Mouse (Mus musculus) liver, adult 2 months (tissue): Measurements from ENCODE around the gene Gm5089. TPM values are rescaled to one million over a fixed set of nuclear protein-coding genes. Genes with fewer than 3 reads are reported as not detected.

Experiments used
- DNase-seq: peaks from one replicate; pipeline ENCODE4 v3.0.0-alpha.2; 2011; ENCODE audit warnings: low read depth, low spot score; ENCODE audit errors: extremely low read depth
- H3K27ac ChIP-seq: fragments of 200-500 bp; replicated peaks from 2 replicates; pipeline ENCODE4 v1.5.1; 2012; ENCODE audit warnings: low read depth, mild to moderate bottlenecking, control low read depth, inconsistent platforms, low read length; ENCODE audit not compliant: insufficient read depth
- H3K27me3 ChIP-seq: fragments of 200-500 bp; 2 replicates; pipeline ENCODE4 v1.6.1; 2012; ENCODE audit warnings: mild to moderate bottlenecking, moderate library complexity, low read length, inconsistent platforms; ENCODE audit not compliant: control insufficient read depth, insufficient read depth
- H3K36me3 ChIP-seq: fragments of 200-500 bp; 2 replicates; pipeline ENCODE4 v1.6.1; 2012; ENCODE audit warnings: low read length, inconsistent platforms; ENCODE audit not compliant: control insufficient read depth, insufficient read depth
- H3K4me1 ChIP-seq: fragments of 200-500 bp; 2 replicates; pipeline ENCODE4 v1.6.1; 2011; ENCODE audit warnings: low read length; ENCODE audit not compliant: control insufficient read depth, insufficient read depth
- H3K4me3 ChIP-seq: fragments of 200-500 bp; 2 replicates; pipeline ENCODE4 v1.5.1; 2011; ENCODE audit warnings: low read depth, mild to moderate bottlenecking, control low read depth, low read length, moderate library complexity; ENCODE audit not compliant: insufficient read depth
- H3K79me2 ChIP-seq: fragments of 200-500 bp; 2 replicates; pipeline ENCODE4 v1.6.1; 2012; ENCODE audit warnings: inconsistent platforms, mild to moderate bottlenecking, low read length, moderate library complexity; ENCODE audit not compliant: control insufficient read depth, insufficient read depth
- H3K9ac ChIP-seq: fragments of 200-500 bp; 2 replicates; pipeline ENCODE4 v1.6.1; 2012; ENCODE audit warnings: low read depth, mild to moderate bottlenecking, control low read depth, inconsistent platforms, low read length
- CTCF ChIP-seq: fragments of 200-500 bp; IDR thresholded peaks from 2 replicates; pipeline ENCODE4 v1.5.1; 2011; ENCODE audit warnings: low read depth, low read length, control low read depth
- POLR2A ChIP-seq: fragments of 200-500 bp; IDR thresholded peaks from 2 replicates; pipeline ENCODE4 v1.6.1; 2011; ENCODE audit warnings: low read length, control low read depth; ENCODE audit not compliant: insufficient read depth; ENCODE audit errors: extremely low read depth
- WGBS: fragments of 180-500 bp; shearing (Covaris S2); methylation state at CpG from one replicate; pipeline ENCODE4 v1.1.7; 2018; 5-methylcytosine and 5-hydroxymethylcytosine counted together
- polyA plus RNA-seq: library from polyadenylated mRNA; depleted of rRNA; stranded (reverse); fragments of >200 nt; gene quantifications from 2 replicates; pipeline ENCODE4 v1.2.3, GENCODE M21; 2012
- total RNA-seq: library from RNA; depleted of rRNA; stranded (reverse); fragments of >200 nt; gene quantifications from 2 replicates; pipeline ENCODE4 v1.2.3, GENCODE M21; 2014

Gm5089 gene
- total and polyA plus RNA-seq, 2 experiments = not detected

DNA sequence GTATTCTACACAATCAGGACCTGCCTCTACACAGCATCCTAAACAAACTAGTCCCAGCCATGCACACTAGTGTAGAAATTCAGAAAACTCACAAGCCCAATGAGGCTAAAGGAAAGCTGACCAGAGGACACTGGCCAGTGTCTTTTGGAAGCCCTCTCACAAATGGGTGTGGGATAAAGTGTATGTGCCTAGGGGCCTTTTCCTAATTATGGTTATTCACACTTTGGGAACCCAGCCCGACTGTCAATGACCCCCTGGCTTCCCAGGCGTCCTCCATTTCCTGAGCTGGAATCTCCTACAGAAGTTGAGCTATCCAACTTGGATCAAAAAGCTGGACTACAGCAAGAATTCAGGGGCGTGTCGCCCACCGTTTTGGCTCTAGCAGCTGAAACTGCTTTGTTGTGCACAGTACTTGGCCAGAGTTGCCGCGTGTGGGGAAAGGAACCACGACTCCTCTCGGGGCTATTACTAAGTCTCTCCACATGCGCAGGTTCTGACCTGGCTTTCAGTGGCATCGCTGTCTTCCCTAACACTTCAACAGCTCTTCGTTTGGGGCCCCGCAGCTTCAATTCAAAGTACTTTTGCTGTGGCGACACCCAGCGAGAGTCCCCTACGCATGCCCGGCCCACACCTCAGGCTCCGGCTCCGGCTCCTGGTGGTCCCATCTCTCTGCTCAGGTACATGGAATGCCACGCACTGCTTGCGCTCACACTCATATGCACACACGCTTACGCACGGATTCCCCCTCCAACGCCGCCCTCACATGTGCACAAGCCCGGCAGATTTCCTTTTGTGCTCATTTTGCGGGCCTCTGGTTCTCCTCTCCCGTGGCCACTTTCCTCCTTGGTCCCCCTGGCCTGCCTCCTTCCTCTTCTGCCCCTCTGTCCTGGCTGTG is 1.1 kb downstream of the Gm5089 start:
- H3K27me3 ChIP-seq = peaks cover 15% of the 10 kb centered on the region; the same call in 1 of the 2 replicates
- no peak for DNase-seq

GRCm38 (mm10) chr14:122436850-122437249 is 14.1 kb downstream of the Gm5089 start:
- Histone ChIP-seq H3K27ac (no peak overlapping the region), H3K36me3 (no peaks in the 10 kb centered on the region), H3K4me1 (no peaks in the 10 kb centered on the region), H3K79me2 (no peaks in the 10 kb centered on the region), H3K27me3 (no peaks in the 10 kb centered on the region), H3K4me3 (no peak overlapping the region), H3K9ac (no peak overlapping the region)
- TF ChIP-seq CTCF (no peak), POLR2A (no peak)
- WGBS = 88% methylated on average over 10 of the region's 10 CpGs
- no peak for DNase-seq

More for the DNA sequence above, 1.1 kb downstream of the Gm5089 start:
- Histone ChIP-seq H3K27ac (no peak overlapping the region), H3K4me1 (no peaks in the 10 kb centered on the region; the same call in 1 of the 2 replicates), H3K36me3 (no peaks in the 10 kb centered on the region), H3K4me3 (no peak overlapping the region), H3K79me2 (no peaks in the 10 kb centered on the region), H3K9ac (no peak overlapping the region)
- WGBS = 14% methylated on average over 29 of the region's 29 CpGs
- TF ChIP-seq CTCF = no peak
- TF ChIP-seq POLR2A = no peak

DNA sequence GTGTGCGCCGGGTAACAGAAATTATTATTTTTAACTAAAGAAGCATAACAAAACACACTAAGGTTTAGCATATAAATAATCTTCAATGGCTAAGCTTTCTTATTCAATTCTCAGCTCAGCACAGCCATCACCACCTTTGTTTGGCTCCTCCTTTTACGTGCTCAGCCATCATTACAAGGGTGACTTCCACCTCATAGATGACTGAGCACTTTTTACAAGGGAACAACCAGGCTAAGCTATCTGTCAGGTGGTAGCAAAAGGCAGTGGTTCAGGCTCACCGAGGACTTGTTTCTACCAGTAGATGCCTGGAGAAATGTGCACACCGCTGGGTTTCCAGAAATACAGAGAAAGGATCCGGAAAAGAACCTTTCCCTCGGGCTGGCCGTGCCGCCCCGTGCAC is 16.9 kb downstream of the Gm5089 start:
- no peaks in the 10 kb centered on the region for H3K36me3 ChIP-seq
- H3K4me1 ChIP-seq = no peaks in the 10 kb centered on the region
- no peaks in the 10 kb centered on the region for H3K27me3 ChIP-seq
- no peak for TF ChIP-seq POLR2A
- TF ChIP-seq CTCF = no peak
- DNase-seq = no peak
- H3K9ac ChIP-seq = no peak overlapping the region
- WGBS = 93% methylated on average over 10 of the region's 10 CpGs
- H3K4me3 ChIP-seq = no peak overlapping the region
- no peak overlapping the region for H3K27ac ChIP-seq
- H3K79me2 ChIP-seq = no peaks in the 10 kb centered on the region

- TF ChIP-seq POLR2A (no peak), CTCF (no peak)
- no peak overlapping the region for H3K9ac ChIP-seq
- no peak overlapping the region for H3K4me3 ChIP-seq
- H3K79me2 ChIP-seq = no peaks in the 10 kb centered on the region
- DNase-seq = no peak
- H3K27ac ChIP-seq = no peak overlapping the region
- 48% methylated on average over 3 of the region's 3 CpGs for WGBS
- H3K4me1 ChIP-seq = no peaks in the 10 kb centered on the region
- H3K27me3 ChIP-seq = no peaks in the 10 kb centered on the region
- no peaks in the 10 kb centered on the region for H3K36me3 ChIP-seq
Measured at GRCm38 (mm10) chr14:122432558-122432957, 18.4 kb downstream of the Gm5089 start.

DNA sequence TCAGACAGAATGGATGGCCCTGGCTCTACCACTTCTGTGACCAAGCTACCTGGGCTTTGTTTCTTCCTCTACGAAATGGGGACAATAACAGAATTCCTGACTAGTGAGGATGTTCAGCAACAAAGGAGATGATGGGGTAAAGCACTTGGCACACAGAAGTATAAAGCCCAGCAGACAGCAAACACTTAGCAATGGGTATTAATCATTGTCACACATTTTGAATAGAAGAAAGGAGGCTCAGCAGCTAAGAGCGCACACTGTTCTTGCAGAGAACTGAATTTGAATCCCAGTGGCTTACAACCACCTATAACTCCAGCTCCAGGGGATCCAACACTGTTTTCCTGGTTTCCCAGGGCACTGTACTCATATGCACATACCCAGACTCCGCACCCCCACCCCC is 23.3 kb downstream of the Gm5089 start:
- Histone ChIP-seq H3K4me1 (no peaks in the 10 kb centered on the region), H3K9ac (no peak overlapping the region), H3K36me3 (no peaks in the 10 kb centered on the region), H3K27ac (no peak overlapping the region), H3K27me3 (no peaks in the 10 kb centered on the region; the same call in 1 of the 2 replicates), H3K79me2 (no peaks in the 10 kb centered on the region), H3K4me3 (no peak overlapping the region)
- no peak for DNase-seq
- 94% methylated on average over 3 of the region's 3 CpGs for WGBS
- TF ChIP-seq CTCF (no peak), POLR2A (no peak)

- no peaks in the 10 kb centered on the region for H3K36me3 ChIP-seq
- H3K27ac ChIP-seq = no peak overlapping the region
- H3K4me3 ChIP-seq = no peak overlapping the region
- no peaks in the 10 kb centered on the region for H3K4me1 ChIP-seq
- no peaks in the 10 kb centered on the region for H3K79me2 ChIP-seq
- DNase-seq = no peak
- no peak for TF ChIP-seq POLR2A
- no peak for TF ChIP-seq CTCF
- no peak overlapping the region for H3K9ac ChIP-seq
- no peaks in the 10 kb centered on the region; the same call in 1 of the 2 replicates for H3K27me3 ChIP-seq
- 72% methylated on average over 8 of the region's 8 CpGs for WGBS
Measured at GRCm38 (mm10) chr14:122427204-122427560, 23.7 kb downstream of the Gm5089 start.
